Mouse (Mus musculus) bone marrow macrophage, adult 2 months (primary cell): ENCODE measurements around the gene 1700016K19Rik.

Source experiments
- CTCF ChIP-seq: IDR thresholded peaks from 2 replicates; pipeline ENCODE4 v1.5.1; 2012; ENCODE audit warnings: low read depth, mild to moderate bottlenecking, low read length, moderate library complexity
- POLR2A ChIP-seq: IDR thresholded peaks from 2 replicates; pipeline ENCODE4 v1.6.1; 2012; ENCODE audit warnings: mild to moderate bottlenecking, low read depth, low read length, borderline replicate concordance

DNA sequence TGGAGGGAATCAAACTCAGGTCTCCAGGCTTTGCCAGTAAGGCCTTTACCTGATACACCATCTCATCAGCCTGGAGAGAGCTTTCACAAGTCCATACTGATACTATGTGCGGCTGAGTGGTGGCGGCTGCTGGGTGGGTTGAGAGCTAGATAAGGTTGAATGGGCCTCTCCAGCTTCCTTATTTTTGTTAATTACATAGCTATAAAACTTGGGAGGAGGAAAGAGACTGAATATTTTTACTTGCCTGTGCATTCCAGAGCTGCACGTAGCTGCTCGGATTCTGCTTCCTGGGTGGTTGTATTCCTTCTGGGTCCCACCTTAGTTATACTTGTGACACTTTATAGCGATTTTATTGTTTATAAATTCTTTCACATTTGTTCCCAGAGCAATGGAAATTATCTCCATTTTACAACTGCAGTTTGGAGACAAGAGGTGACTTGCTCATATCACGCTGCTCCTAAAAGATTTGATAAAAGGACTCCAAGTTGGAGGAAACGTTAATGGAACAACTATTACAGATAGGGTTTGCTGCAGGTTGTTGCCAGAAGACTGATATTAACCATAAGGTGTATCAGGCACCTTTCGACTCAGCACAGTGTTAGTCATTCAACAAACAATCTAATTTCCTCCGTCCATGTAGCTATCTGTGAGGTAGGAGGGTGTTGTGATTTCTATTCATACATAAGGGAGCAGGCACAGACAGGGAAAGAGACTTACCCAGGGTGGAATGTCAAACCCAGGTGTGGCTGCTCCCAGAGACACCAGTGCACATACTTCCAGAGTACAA is 11.3 kb downstream of the 1700016K19Rik start:
- TF ChIP-seq CTCF (no peak), POLR2A (no peak)
